Mouse (Mus musculus) activated CD4-positive, CD25-positive, alpha-beta regulatory T cell, adult 4 months (primary cell): ENCODE results near the gene Cdkl3. TPM values are rescaled to one million over a fixed set of nuclear protein-coding genes. Genes with fewer than 3 reads are reported as not detected.

Source experiments
- ATAC-seq: one replicate; pipeline ENCODE4 v1.8.0; 2017
- polyA plus RNA-seq, 2 experiments: library from polyadenylated mRNA; unstranded; fragments of 100-300 nt; shearing (Covaris generic); gene quantifications; one replicate each; pipeline ENCODE4 v1.2.1; 2017

The Cdkl3 gene
- 1 to 10 TPM; 3.1 to 4.0 TPM for polyA plus RNA-seq

GRCm38 (mm10) chr11:52003772-52004528 is at the start of gene Cdkl3:
TSS of gene Cdkl3 (plus strand) at chr11:52004221.
- ATAC-seq, result peak; percentile 80

GRCm38 (mm10) chr11:51956112-51956511 is 47.9 kb upstream of the Cdkl3 start:
- no peak for ATAC-seq

- ATAC-seq, result no peak
Observed at GRCm38 (mm10) chr11:51957760-51958159, 46.3 kb upstream of the Cdkl3 start.

GRCm38 (mm10) chr11:51959511-51959910 is 44.5 kb upstream of the Cdkl3 start:
- no peak for ATAC-seq

GRCm38 (mm10) chr11:51960061-51960460 is 44.0 kb upstream of the Cdkl3 start:
- no peak for ATAC-seq

- no peak for ATAC-seq
Observed at GRCm38 (mm10) chr11:51960967-51961471, 43.0 kb upstream of the Cdkl3 start.

GRCm38 (mm10) chr11:51961761-51962160 is 42.3 kb upstream of the Cdkl3 start:
- ATAC-seq, result no peak

GRCm38 (mm10) chr11:51962277-51962676 is 41.7 kb upstream of the Cdkl3 start:
- no peak for ATAC-seq

- ATAC-seq, result no peak
Observed at GRCm38 (mm10) chr11:51966651-51967050, 37.4 kb upstream of the Cdkl3 start.

GRCm38 (mm10) chr11:51967443-51968401 is 36.3 kb upstream of the Cdkl3 start, which contains the start of gene Cdkn2aipnl:
TSS of gene Cdkn2aipnl (plus strand) at chr11:51967661.
- peak; percentile 71 for ATAC-seq

GRCm38 (mm10) chr11:51968896-51969295 is 35.1 kb upstream of the Cdkl3 start:
- ATAC-seq, result peak; percentile 75

- ATAC-seq, result no peak
Observed at GRCm38 (mm10) chr11:51969511-51969910, 34.5 kb upstream of the Cdkl3 start.

GRCm38 (mm10) chr11:51971644-51972043 is 32.4 kb upstream of the Cdkl3 start:
- no peak for ATAC-seq

- ATAC-seq, result no peak
Observed at GRCm38 (mm10) chr11:51999611-52000289, 4.3 kb upstream of the Cdkl3 start.

- ATAC-seq, result peak; percentile 78
Observed at GRCm38 (mm10) chr11:52000290-52000962, 3.6 kb upstream of the Cdkl3 start, which contains the start of gene Ube2b. TSS of gene Ube2b (minus strand) at chr11:52000762.

GRCm38 (mm10) chr11:52001341-52001740 is 2.7 kb upstream of the Cdkl3 start:
- ATAC-seq, result no peak

- ATAC-seq, result no peak
Observed at GRCm38 (mm10) chr11:52001861-52002260, 2.2 kb upstream of the Cdkl3 start.

GRCm38 (mm10) chr11:52002842-52003504 is 1.0 kb upstream of the Cdkl3 start:
- no peak for ATAC-seq

GRCm38 (mm10) chr11:52003505-52003771 is 583 bp upstream of the Cdkl3 start:
- ATAC-seq, result no peak

GRCm38 (mm10) chr11:52005586-52005985 is 1.6 kb downstream of the Cdkl3 start:
- ATAC-seq, result no peak

- ATAC-seq, result no peak
Observed at GRCm38 (mm10) chr11:52011011-52011410, 7.0 kb downstream of the Cdkl3 start.

- ATAC-seq, result no peak
Observed at GRCm38 (mm10) chr11:52011541-52011940, 7.5 kb downstream of the Cdkl3 start.
